Mouse (Mus musculus): ENCODE results near the gene Dnase2a. TPM values are rescaled to one million over a fixed set of nuclear protein-coding genes. Genes with fewer than 3 reads are reported as not detected.
A peak's percentile ranks its signal among the peaks of the same experiment; 100 is the strongest.

Dnase2a gene
- 9.0 TPM for polyA plus RNA-seq (2012; fragmentation: generic; extraction: Trizol)
- long read RNA-seq, experiment 1, transcript Dnase2a-201 (6 exons, 1,715 nt), result major isoform, 6 of 17 reads
- long read RNA-seq, experiment 1, partial matches to known transcripts, result 1 of 17 reads
- long read RNA-seq, experiment 1, other reads (novel, unspliced or antisense), result 9 of 17 reads
- long read RNA-seq, experiment 2, partial matches to known transcripts, result 0 of 5 reads
- long read RNA-seq, experiment 2, other reads (novel, unspliced or antisense), result 3 of 5 reads

DNA sequence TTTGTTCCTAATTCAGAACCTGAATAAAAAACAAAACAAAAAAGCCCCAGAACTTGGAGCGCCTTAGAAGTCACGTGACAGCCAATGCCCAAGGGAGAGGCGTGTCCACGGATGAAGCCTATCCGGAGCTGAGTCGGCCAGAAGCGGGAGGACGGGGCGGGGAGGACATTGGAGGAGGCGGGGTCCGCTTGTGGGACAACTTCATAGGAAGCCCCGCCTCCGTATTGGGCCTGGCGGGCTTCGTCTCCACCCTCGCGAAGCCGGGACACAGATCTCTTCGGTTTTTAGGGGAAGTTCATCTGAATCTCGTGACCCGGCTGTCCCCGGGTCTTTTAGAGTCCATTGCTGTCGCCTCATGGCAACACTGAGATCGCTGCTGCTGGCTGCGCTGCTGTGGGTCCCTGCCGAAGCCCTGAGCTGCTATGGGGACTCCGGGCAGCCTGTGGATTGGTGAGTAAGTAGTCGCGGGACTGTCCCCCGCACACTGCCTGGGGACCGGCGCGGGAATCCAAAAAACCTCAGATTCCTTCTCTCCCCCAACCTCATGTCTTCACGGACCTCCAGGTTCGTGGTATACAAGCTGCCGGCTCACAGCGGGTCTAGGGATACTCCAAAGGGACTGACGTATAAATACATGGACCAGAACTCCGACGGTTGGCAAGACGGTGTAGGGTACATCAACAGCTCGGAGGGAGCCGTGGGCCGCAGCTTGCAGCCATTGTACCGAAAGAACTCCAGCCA is at the start of gene Dnase2a:
Gene Dnase2a, plus strand, starts transcription at position 140 of the 741 bp plus-strand sequence.
- Histone ChIP-seq H3ac (ENCODE audit: control insufficient read depth, insufficient read length, low read depth) (peak within 1 kb of the TSS; percentile 66), H3K27me3 (ENCODE audit: control insufficient read depth, insufficient read depth, insufficient read length) (no peaks in the 10 kb centered on the region), H3K36me3 (ENCODE audit: control insufficient read depth, insufficient read depth) (no peaks in the 10 kb centered on the region), H3K79me3 (ENCODE audit: low read depth) (no peaks in the 10 kb centered on the region), H3K79me2 (ENCODE audit: control insufficient read depth, insufficient read depth) (no peaks in the 10 kb centered on the region), H3K4me3 (ENCODE audit: insufficient read depth, poor library complexity, severe bottlenecking) (peak within 1 kb of the TSS; percentile 31)
- TF ChIP-seq CEBPB (IDR thresholded peaks at IDR 0.05; ENCODE audit: low read depth) (no peak), CTCF (IDR thresholded peaks at IDR 0.05; ENCODE audit: control insufficient read depth, insufficient read depth, insufficient read length) (no peak), MYOD1 (IDR thresholded peaks at IDR 0.05; ENCODE audit: control insufficient read depth, insufficient read length, low read depth) (no peak), MAX (IDR thresholded peaks at IDR 0.05) (peak; percentile 41), USF1 (IDR thresholded peaks at IDR 0.05; ENCODE audit: low read depth) (peak; percentile 94), FOSL1 (IDR thresholded peaks at IDR 0.05; ENCODE audit: insufficient read depth, low read length, poor library complexity, severe bottlenecking) (no peak)

DNA sequence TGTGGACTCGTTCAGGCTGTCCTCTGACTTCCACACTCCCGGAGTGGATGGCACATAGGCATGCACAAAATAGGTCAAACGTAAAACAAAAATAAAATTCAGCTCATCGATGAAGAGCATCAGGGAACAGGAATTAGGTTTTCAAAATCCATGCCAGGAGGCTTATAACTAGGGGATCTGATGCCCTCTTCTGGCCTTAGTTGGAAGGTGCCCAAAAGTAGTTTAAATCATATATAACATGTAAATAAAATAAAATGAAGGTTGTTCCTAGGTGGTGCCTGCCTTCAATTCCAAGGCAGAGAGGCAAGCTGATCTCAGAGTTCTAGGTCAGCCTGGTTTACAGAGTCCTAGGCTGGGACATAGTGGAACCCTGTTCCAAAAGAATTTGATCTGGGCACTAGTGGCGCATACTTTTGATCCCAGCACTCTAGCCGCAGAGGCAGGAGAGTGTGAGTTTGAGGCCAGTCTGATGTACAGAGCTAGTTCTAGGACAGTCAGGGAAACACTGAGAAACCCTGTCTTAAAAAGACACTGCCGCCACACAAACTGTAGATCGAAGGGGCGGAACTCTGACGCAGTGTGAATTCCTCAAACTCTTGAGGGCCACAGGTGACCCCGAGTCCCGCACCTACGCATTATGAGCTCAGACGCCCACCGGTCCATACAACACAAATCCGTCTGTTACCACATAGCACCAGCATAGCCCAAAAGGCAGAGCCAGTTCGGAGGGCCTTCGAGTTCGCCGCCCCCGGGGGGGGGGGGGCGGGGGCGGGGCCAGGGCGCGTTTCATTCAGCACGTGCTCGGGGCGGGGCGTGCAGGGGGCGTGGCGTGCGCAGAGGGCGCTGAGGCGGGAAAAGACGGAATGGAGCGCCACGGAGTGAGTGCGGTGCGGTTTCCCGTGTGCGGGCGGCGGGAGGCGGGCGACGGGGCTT is 36.7 kb upstream of the Dnase2a start, which contains the start of gene Syce2:
Gene Syce2, plus strand, starts transcription at position 736 of the 933 bp plus-strand sequence.
- no peaks in the 10 kb centered on the region for H3K79me2 ChIP-seq (ENCODE audit: control insufficient read depth, insufficient read depth)
- H3K27me3 ChIP-seq (ENCODE audit: control insufficient read depth, insufficient read depth, insufficient read length), result no peaks in the 10 kb centered on the region
- no peak within 1 kb of the TSS for H3K4me3 ChIP-seq (ENCODE audit: insufficient read depth, poor library complexity, severe bottlenecking)
- TF ChIP-seq FOSL1 (IDR thresholded peaks at IDR 0.05; ENCODE audit: insufficient read depth, low read length, poor library complexity, severe bottlenecking) (no peak), MAX (IDR thresholded peaks at IDR 0.05) (no peak), USF1 (IDR thresholded peaks at IDR 0.05; ENCODE audit: low read depth) (no peak), MYOG (IDR thresholded peaks at IDR 0.05; ENCODE audit: control insufficient read depth, extremely low read depth, insufficient read length) (no peak), MYOD1 (IDR thresholded peaks at IDR 0.05; ENCODE audit: control insufficient read depth, insufficient read length, low read depth) (no peak), CEBPB (IDR thresholded peaks at IDR 0.05; ENCODE audit: low read depth) (no peak), CTCF (IDR thresholded peaks at IDR 0.05; ENCODE audit: control insufficient read depth, insufficient read depth, insufficient read length) (no peak)
- H3ac ChIP-seq (ENCODE audit: control insufficient read depth, insufficient read length, low read depth), result no peak within 1 kb of the TSS
- H3K79me3 ChIP-seq (ENCODE audit: low read depth), result no peaks in the 10 kb centered on the region
- H3K36me3 ChIP-seq (ENCODE audit: control insufficient read depth, insufficient read depth), result peaks cover 34% of the 10 kb centered on the region

DNA sequence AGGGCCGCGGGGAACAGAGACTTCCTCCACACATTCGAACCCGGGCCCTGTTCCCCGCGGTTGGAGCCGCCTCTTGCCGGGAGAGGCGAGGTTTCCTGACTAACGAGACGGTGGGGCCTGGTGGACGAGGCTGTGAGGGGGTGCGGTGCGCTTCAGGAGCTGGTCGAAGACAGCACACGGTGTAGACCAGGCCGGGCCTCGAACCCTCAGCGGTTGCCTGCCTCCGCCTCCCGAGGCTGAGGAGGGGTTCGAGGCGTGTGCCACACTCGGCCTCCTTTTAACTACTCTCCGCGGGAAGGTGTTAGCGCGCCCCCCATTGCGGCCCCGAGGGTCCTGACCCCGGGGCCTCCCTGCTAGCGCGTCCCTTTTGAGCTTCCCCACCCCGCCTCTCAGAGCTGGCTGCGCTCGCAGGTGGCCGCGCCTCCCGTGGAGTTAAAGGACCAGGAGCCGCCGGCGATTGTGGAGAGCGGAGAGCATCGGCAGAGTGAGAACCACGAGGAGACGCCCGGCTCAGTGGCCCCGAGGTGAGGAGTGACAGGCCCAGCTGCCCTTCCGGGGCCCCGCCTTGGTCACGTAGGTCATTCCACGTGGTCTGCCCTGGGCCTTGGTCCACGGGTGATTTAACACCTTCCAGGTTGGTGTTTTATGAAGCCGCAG is 35.9 kb upstream of the Dnase2a start:
- Histone ChIP-seq H3K36me3 (ENCODE audit: control insufficient read depth, insufficient read depth) (peaks cover 27% of the 10 kb centered on the region), H3K27me3 (ENCODE audit: control insufficient read depth, insufficient read depth, insufficient read length) (no peaks in the 10 kb centered on the region), H3K79me2 (ENCODE audit: control insufficient read depth, insufficient read depth) (no peaks in the 10 kb centered on the region), H3K79me3 (ENCODE audit: low read depth) (no peaks in the 10 kb centered on the region), H3ac (ENCODE audit: control insufficient read depth, insufficient read length, low read depth) (no peak overlapping the region), H3K4me3 (ENCODE audit: insufficient read depth, poor library complexity, severe bottlenecking) (no peak overlapping the region)
- TF ChIP-seq CTCF (IDR thresholded peaks at IDR 0.05; ENCODE audit: control insufficient read depth, insufficient read depth, insufficient read length) (no peak), USF1 (IDR thresholded peaks at IDR 0.05; ENCODE audit: low read depth) (no peak), CEBPB (IDR thresholded peaks at IDR 0.05; ENCODE audit: low read depth) (no peak), MYOG (IDR thresholded peaks at IDR 0.05; ENCODE audit: control insufficient read depth, extremely low read depth, insufficient read length) (no peak), FOSL1 (IDR thresholded peaks at IDR 0.05; ENCODE audit: insufficient read depth, low read length, poor library complexity, severe bottlenecking) (no peak), MYOD1 (IDR thresholded peaks at IDR 0.05; ENCODE audit: control insufficient read depth, insufficient read length, low read depth) (no peak), MAX (IDR thresholded peaks at IDR 0.05) (no peak)

DNA sequence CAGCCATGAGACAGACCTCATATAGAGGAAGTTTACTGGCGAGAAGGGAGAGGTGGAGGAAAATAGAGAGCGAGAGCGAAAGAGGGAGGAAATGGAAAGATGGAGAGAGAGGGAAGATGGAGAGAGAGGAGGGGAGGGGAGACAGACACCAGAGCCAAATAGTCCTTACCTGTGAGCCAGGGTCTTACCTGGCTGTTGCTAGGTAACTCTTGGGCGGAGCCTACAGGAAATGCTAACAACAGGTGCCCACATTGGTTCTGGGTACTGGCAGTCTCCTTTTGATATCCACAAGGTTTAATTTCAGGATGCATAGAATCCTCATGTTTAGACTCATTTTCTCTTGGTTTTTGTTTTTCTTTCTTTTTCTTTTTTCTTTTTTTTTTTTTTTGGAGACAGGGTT is 35.3 kb upstream of the Dnase2a start:
- Histone ChIP-seq H3K4me3 (ENCODE audit: insufficient read depth, poor library complexity, severe bottlenecking) (no peak overlapping the region), H3ac (ENCODE audit: control insufficient read depth, insufficient read length, low read depth) (no peak overlapping the region), H3K79me2 (ENCODE audit: control insufficient read depth, insufficient read depth) (no peaks in the 10 kb centered on the region), H3K79me3 (ENCODE audit: low read depth) (no peaks in the 10 kb centered on the region), H3K27me3 (ENCODE audit: control insufficient read depth, insufficient read depth, insufficient read length) (no peaks in the 10 kb centered on the region), H3K36me3 (ENCODE audit: control insufficient read depth, insufficient read depth) (peaks cover 21% of the 10 kb centered on the region)
- no peak for TF ChIP-seq MYOG (IDR thresholded peaks at IDR 0.05; ENCODE audit: control insufficient read depth, extremely low read depth, insufficient read length)
- TF ChIP-seq CEBPB (IDR thresholded peaks at IDR 0.05; ENCODE audit: low read depth), result no peak
- TF ChIP-seq MYOD1 (IDR thresholded peaks at IDR 0.05; ENCODE audit: control insufficient read depth, insufficient read length, low read depth), result no peak
- TF ChIP-seq FOSL1 (IDR thresholded peaks at IDR 0.05; ENCODE audit: insufficient read depth, low read length, poor library complexity, severe bottlenecking), result no peak
- no peak for TF ChIP-seq USF1 (IDR thresholded peaks at IDR 0.05; ENCODE audit: low read depth)
- no peak for TF ChIP-seq MAX (IDR thresholded peaks at IDR 0.05)
- no peak for TF ChIP-seq CTCF (IDR thresholded peaks at IDR 0.05; ENCODE audit: control insufficient read depth, insufficient read depth, insufficient read length)

DNA sequence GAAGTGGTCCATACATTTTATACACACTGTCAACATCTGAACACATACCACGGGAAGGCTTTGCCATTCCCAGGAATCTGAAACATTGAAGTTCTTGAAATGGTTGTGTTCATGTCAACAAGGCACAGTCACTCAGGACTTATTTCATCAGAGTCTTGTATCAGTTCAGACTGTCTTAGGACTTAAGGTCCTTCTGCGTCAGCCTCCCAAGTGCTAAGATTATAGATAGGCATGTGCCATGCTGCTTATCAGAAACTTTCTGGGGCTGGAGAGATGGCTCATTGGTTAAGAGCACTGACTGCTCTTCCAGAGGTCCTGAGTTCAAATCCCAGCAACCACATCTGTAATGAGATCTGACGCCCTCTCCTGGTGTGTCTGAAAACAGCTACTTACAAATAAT is 34.0 kb upstream of the Dnase2a start:
- no peaks in the 10 kb centered on the region for H3K79me3 ChIP-seq (ENCODE audit: low read depth)
- H3ac ChIP-seq (ENCODE audit: control insufficient read depth, insufficient read length, low read depth), result no peak overlapping the region
- no peak for TF ChIP-seq CEBPB (IDR thresholded peaks at IDR 0.05; ENCODE audit: low read depth)
- no peak for TF ChIP-seq MYOD1 (IDR thresholded peaks at IDR 0.05; ENCODE audit: control insufficient read depth, insufficient read length, low read depth)
- no peak for TF ChIP-seq MYOG (IDR thresholded peaks at IDR 0.05; ENCODE audit: control insufficient read depth, extremely low read depth, insufficient read length)
- no peak for TF ChIP-seq MAX (IDR thresholded peaks at IDR 0.05)
- H3K36me3 ChIP-seq (ENCODE audit: control insufficient read depth, insufficient read depth), result peaks cover 9% of the 10 kb centered on the region
- H3K79me2 ChIP-seq (ENCODE audit: control insufficient read depth, insufficient read depth), result no peaks in the 10 kb centered on the region
- no peak overlapping the region for H3K4me3 ChIP-seq (ENCODE audit: insufficient read depth, poor library complexity, severe bottlenecking)
- no peaks in the 10 kb centered on the region for H3K27me3 ChIP-seq (ENCODE audit: control insufficient read depth, insufficient read depth, insufficient read length)
